11 mouse cellular contexts compared by ENCODE assay signal in the genomic region with DNA sequence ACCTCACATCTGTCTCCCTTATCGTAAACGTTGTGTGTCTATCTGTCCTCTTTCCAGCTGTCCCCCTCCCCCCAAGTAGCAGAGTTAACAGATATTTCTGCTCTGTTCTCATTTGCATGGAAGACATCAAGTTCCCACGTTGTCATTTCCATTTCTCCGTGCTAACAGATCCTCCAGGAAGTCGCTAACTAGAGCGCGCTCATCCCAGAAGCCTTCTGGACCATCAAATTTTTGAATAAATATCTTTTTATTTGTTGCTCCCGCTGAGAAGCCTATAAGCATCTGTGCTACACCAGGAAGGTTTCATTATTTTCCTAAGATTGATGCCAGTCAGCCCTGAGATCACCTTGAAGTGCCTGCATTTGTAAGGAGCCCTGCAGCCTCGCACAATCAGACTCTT.
"Had no signal": no experiment of that assay in that cellular context is flagged by ENCODE, and none has a peak within 500 bp of the region (broad histone marks: within the 10 kb centered on the region; RNA-seq: fewer than 3 reads in every experiment).

No protein-coding gene starts in this region.

- H3K27me3 ChIP-seq: limb, embryonic 13.5 days had no signal

- H3K36me3 ChIP-seq: kidney, embryonic 15.5 days; limb, embryonic 13.5 days; midbrain, embryonic 12.5 days had no signal

- H3K9ac ChIP-seq: kidney, embryonic 15.5 days; limb, embryonic 13.5 days; liver, embryonic 14.5 days; midbrain, embryonic 12.5 days had no signal

- H3K4me3 ChIP-seq: kidney, embryonic 15.5 days; limb, embryonic 13.5 days; midbrain, embryonic 12.5 days had no signal

- DNase-seq: kidney, adult 2 months; kidney, postnatal 14 days; left cerebral cortex, postnatal 4 days; lung, adult 18-20 months; lung, postnatal 4 days; thymus, adult 18-20 months; thymus, postnatal 14 days had no signal

- H3K9me3 ChIP-seq: kidney, embryonic 15.5 days; limb, embryonic 13.5 days; midbrain, embryonic 12.5 days had no signal

- H3K27ac ChIP-seq: kidney, embryonic 15.5 days; limb, embryonic 13.5 days; liver, embryonic 14.5 days; midbrain, embryonic 12.5 days had no signal

- H3K4me2 ChIP-seq: kidney, embryonic 15.5 days; limb, embryonic 13.5 days; midbrain, embryonic 12.5 days had no signal
